Mouse (Mus musculus): ENCODE measurements around the gene Hmcn1. TPM values are rescaled to one million over a fixed set of nuclear protein-coding genes. Genes with fewer than 3 reads are reported as not detected.

Gene Hmcn1
- polyA plus RNA-seq, 1 experiment: 0.92 TPM

DNA sequence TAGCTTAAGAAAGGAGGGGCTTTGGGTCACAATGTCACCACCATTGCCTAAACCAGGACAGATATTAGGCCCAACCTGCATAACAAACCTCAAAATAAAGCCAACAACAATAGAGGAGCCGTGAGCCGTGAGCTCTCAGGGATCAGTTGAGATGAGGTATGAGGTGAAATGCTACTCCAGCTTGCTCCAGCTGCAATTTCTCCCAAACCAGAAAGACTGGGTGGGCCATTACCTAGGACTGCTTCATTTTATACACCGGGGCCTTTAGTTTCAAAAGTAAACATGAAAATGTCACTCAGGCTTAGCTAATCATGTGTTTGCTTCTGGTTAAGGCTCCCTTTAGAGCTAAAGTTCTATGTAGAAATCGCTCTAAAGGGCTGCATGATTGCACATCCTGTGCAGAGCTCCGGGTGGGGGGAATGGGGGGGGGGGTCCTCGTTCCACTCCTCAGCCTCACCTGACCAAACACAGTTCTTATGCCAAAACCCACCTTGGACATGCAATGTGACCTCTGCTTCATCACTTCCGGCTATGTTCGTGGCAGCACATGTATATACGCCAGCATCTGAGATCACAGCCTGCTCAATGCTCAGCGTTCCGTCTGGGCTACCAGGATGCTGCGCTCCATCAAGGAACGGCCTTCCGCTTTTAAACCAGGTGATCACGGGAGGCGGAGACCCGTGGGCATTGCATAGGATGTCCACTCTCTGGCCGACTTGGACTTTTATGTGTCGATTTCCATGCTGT lies 250.0 kb downstream of the Hmcn1 start:
- Histone ChIP-seq H3K4me1 (replicated peaks; ENCODE audit: control insufficient read depth, insufficient read depth, low read length) (no peaks in the 10 kb centered on the region), H3K4me3 (ENCODE audit: control insufficient read depth, insufficient read depth, low read length) (no peak overlapping the region), H3K27ac (ENCODE audit: control insufficient read depth, insufficient read depth, low read length) (no peak overlapping the region), H3K36me3 (ENCODE audit: control insufficient read depth, insufficient read depth, low read length) (no peaks in the 10 kb centered on the region), H3K27me3 (ENCODE audit: control insufficient read depth, insufficient read depth, low read length) (no peaks in the 10 kb centered on the region)
- no peak for DNase-seq
- TF ChIP-seq POLR2A (IDR thresholded peaks at IDR 0.05; ENCODE audit: control insufficient read depth, extremely low read depth, insufficient read depth, low read length, poor library complexity) (no peak), CTCF (IDR thresholded peaks at IDR 0.05; ENCODE audit: borderline replicate concordance, control insufficient read depth, extremely low read depth, insufficient read depth, low read length, poor library complexity) (no peak)
- WGBS: 93% methylated on average over 19 of the region's 19 CpGs

DNA sequence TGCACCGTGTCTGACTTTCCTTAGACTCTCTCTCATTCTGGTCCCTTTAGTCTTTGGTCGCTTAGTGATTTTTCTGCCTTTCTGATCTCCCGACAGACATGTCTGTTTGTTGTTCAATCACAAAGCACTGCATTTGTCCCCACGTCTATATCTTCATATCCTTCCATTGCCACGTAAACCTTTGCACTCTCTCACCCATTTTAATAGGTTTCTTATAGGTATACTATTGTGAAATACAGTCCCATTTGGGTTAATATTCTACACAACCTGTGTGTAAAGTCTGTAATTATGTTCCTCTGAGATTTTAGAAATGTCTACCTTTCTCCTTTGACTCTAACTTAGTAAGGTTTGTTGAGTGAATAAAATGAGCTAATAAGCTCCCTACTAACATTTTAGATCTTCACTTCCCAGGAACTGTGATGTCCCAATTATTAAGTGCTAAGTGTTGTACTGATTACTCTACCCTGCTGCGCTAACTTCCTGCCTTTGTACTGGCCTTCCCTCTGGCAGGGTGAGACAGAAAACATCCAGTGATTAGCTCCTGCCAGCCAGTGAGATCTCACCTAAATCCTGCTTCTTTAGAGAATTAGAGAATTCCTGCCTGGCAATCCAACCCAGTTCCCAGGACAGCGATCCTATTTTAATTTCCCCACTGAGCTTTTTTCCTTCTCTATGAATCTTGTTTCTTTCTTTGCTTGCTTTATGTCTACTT lies 250.7 kb downstream of the Hmcn1 start:
- WGBS: 95% methylated on average over 7 of the region's 7 CpGs
- H3K4me3 ChIP-seq (ENCODE audit: control insufficient read depth, insufficient read depth, low read length): no peak overlapping the region
- no peaks in the 10 kb centered on the region for H3K27me3 ChIP-seq (ENCODE audit: control insufficient read depth, insufficient read depth, low read length)
- H3K27ac ChIP-seq (ENCODE audit: control insufficient read depth, insufficient read depth, low read length): no peak overlapping the region
- TF ChIP-seq CTCF (IDR thresholded peaks at IDR 0.05; ENCODE audit: borderline replicate concordance, control insufficient read depth, extremely low read depth, insufficient read depth, low read length, poor library complexity): no peak
- TF ChIP-seq POLR2A (IDR thresholded peaks at IDR 0.05; ENCODE audit: control insufficient read depth, extremely low read depth, insufficient read depth, low read length, poor library complexity): no peak
- no peaks in the 10 kb centered on the region for H3K36me3 ChIP-seq (ENCODE audit: control insufficient read depth, insufficient read depth, low read length)
- DNase-seq: no peak
- H3K4me1 ChIP-seq (replicated peaks; ENCODE audit: control insufficient read depth, insufficient read depth, low read length): no peaks in the 10 kb centered on the region

DNA sequence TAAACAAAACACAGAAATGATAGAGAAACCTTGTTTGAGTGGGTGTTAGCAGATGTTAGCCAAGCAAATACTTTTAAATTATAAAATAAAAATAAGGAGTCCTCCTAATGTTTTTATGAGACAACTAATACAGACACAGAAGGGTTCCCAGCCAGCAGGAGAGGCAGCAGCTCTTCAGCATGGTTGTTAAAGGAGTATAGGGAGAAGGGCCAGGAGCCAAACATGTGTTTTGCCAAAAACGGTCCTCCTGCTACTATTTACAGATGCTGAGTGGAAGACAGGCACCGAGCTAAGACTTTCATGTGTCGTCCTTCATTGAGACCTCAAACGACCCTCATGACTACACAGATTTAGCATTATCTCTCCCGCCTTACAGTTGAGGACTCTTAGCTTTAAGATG lies 281.8 kb downstream of the Hmcn1 start:
- TF ChIP-seq CTCF (IDR thresholded peaks at IDR 0.05; ENCODE audit: borderline replicate concordance, control insufficient read depth, extremely low read depth, insufficient read depth, low read length, poor library complexity) (no peak), POLR2A (IDR thresholded peaks at IDR 0.05; ENCODE audit: control insufficient read depth, extremely low read depth, insufficient read depth, low read length, poor library complexity) (no peak)
- no peaks in the 10 kb centered on the region for H3K36me3 ChIP-seq (ENCODE audit: control insufficient read depth, insufficient read depth, low read length)
- no peak overlapping the region for H3K27ac ChIP-seq (ENCODE audit: control insufficient read depth, insufficient read depth, low read length)
- H3K4me3 ChIP-seq (ENCODE audit: control insufficient read depth, insufficient read depth, low read length): no peak overlapping the region
- no peaks in the 10 kb centered on the region for H3K4me1 ChIP-seq (replicated peaks; ENCODE audit: control insufficient read depth, insufficient read depth, low read length)
- WGBS: 92% methylated on average over 5 of the region's 5 CpGs
- no peaks in the 10 kb centered on the region for H3K27me3 ChIP-seq (ENCODE audit: control insufficient read depth, insufficient read depth, low read length)
- DNase-seq: no peak

- Histone ChIP-seq H3K36me3 (ENCODE audit: control insufficient read depth, insufficient read depth, low read length) (no peaks in the 10 kb centered on the region), H3K27me3 (ENCODE audit: control insufficient read depth, insufficient read depth, low read length) (no peaks in the 10 kb centered on the region), H3K4me1 (replicated peaks; ENCODE audit: control insufficient read depth, insufficient read depth, low read length) (no peaks in the 10 kb centered on the region), H3K4me3 (ENCODE audit: control insufficient read depth, insufficient read depth, low read length) (no peak overlapping the region), H3K27ac (ENCODE audit: control insufficient read depth, insufficient read depth, low read length) (no peak overlapping the region)
- no peak for DNase-seq
- TF ChIP-seq POLR2A (IDR thresholded peaks at IDR 0.05; ENCODE audit: control insufficient read depth, extremely low read depth, insufficient read depth, low read length, poor library complexity) (no peak), CTCF (IDR thresholded peaks at IDR 0.05; ENCODE audit: borderline replicate concordance, control insufficient read depth, extremely low read depth, insufficient read depth, low read length, poor library complexity) (no peak)
- 90% methylated on average over 4 of the region's 4 CpGs for WGBS
Observed at GRCm38 (mm10) chr1:150706502-150706901, 286.7 kb downstream of the Hmcn1 start.

DNA sequence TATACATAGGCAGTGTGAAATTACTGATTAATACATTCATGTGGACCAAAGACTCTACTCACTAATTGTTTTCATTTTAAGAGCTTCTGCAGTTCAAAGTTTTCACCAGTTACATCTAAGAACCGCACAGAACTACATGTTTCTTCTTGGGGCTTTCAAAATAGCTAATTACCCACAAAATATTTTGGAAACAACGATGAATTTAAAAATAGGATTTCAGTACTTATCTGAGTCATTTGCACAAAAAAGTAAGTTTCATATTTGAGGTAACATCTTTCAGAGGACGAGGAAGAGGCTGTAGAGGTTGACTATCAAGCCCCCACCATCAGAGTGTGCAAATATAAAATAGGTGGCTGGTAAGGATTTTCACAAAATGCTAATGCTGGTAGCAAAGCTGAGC lies 295.5 kb downstream of the Hmcn1 start:
- Histone ChIP-seq H3K27me3 (ENCODE audit: control insufficient read depth, insufficient read depth, low read length) (no peaks in the 10 kb centered on the region), H3K4me3 (ENCODE audit: control insufficient read depth, insufficient read depth, low read length) (no peak overlapping the region), H3K36me3 (ENCODE audit: control insufficient read depth, insufficient read depth, low read length) (no peaks in the 10 kb centered on the region), H3K4me1 (replicated peaks; ENCODE audit: control insufficient read depth, insufficient read depth, low read length) (no peaks in the 10 kb centered on the region), H3K27ac (ENCODE audit: control insufficient read depth, insufficient read depth, low read length) (no peak overlapping the region)
- WGBS: 88% methylated on average over 3 of the region's 3 CpGs
- TF ChIP-seq CTCF (IDR thresholded peaks at IDR 0.05; ENCODE audit: borderline replicate concordance, control insufficient read depth, extremely low read depth, insufficient read depth, low read length, poor library complexity) (no peak), POLR2A (IDR thresholded peaks at IDR 0.05; ENCODE audit: control insufficient read depth, extremely low read depth, insufficient read depth, low read length, poor library complexity) (no peak)
- no peak for DNase-seq

GRCm38 (mm10) chr1:150682044-150682443 lies 311.2 kb downstream of the Hmcn1 start:
- Histone ChIP-seq H3K27ac (ENCODE audit: control insufficient read depth, insufficient read depth, low read length) (no peak overlapping the region), H3K4me1 (replicated peaks; ENCODE audit: control insufficient read depth, insufficient read depth, low read length) (no peaks in the 10 kb centered on the region), H3K4me3 (ENCODE audit: control insufficient read depth, insufficient read depth, low read length) (no peak overlapping the region), H3K36me3 (ENCODE audit: control insufficient read depth, insufficient read depth, low read length) (no peaks in the 10 kb centered on the region), H3K27me3 (ENCODE audit: control insufficient read depth, insufficient read depth, low read length) (no peaks in the 10 kb centered on the region)
- no peak for DNase-seq
- WGBS: 97% methylated on average over 6 of the region's 6 CpGs
- TF ChIP-seq POLR2A (IDR thresholded peaks at IDR 0.05; ENCODE audit: control insufficient read depth, extremely low read depth, insufficient read depth, low read length, poor library complexity): no peak
- TF ChIP-seq CTCF (IDR thresholded peaks at IDR 0.05; ENCODE audit: borderline replicate concordance, control insufficient read depth, extremely low read depth, insufficient read depth, low read length, poor library complexity): no peak

Data from thymus, adult 2 months (tissue).